Comparison of ENCODE assay signal across 24 mouse cellular contexts in genomic region chr7:80374280-80374679, GRCm38 (mm10). TPM values are rescaled to one million over a fixed set of nuclear protein-coding genes. Genes with fewer than 3 reads are reported as not detected.
DNase-seq lines count a peak whose midpoint lies in the region; ATAC-seq and TF ChIP-seq lines count a peak whose summit lies in the region.
"Had no signal": no experiment of that assay in that cellular context is flagged by ENCODE, and none has a peak within 500 bp of the region (broad histone marks: within the 10 kb centered on the region; RNA-seq: fewer than 3 reads in every experiment).

No protein-coding gene starts in this region.

- peak overlapping the region; percentile 29; the same call in 1 of the 2 replicates for H3K9ac ChIP-seq in intestine, embryonic 16.5 days (ENCODE audit: low read depth, low read length)
- no peak overlapping the region for H3K9ac ChIP-seq in intestine, embryonic 15.5 days
- H3K9ac ChIP-seq in kidney, embryonic 16.5 days (replicated peaks; ENCODE audit: low read length) = no peak overlapping the region
- H3K9ac ChIP-seq: forebrain, embryonic 12.5 days; hindbrain, embryonic 15.5 days; midbrain, embryonic 13.5 days had no signal

- no peak for ATAC-seq in intestine, embryonic 16.5 days
- ATAC-seq in intestine, embryonic 15.5 days = no peak
- no peak for ATAC-seq in kidney, embryonic 16.5 days (ENCODE audit: low FRiP score, low TSS enrichment)
- ATAC-seq: inflammation-experienced regulatory T-cells, adult 6 months; midbrain, embryonic 13.5 days; Patski had no signal

- no peak for TF ChIP-seq POLR2A in spleen, adult 2 months (IDR thresholded peaks at IDR 0.05; ENCODE audit: low read depth, low read length)
- TF ChIP-seq POLR2A in bone marrow, adult 2 months (IDR thresholded peaks at IDR 0.05; ENCODE audit: borderline replicate concordance, control insufficient read depth, low read depth, low read length) = no peak

- no peaks in the 10 kb centered on the region for H3K27me3 ChIP-seq in intestine, embryonic 16.5 days (replicated peaks; ENCODE audit: control insufficient read depth, insufficient read depth, low read length)
- no peaks in the 10 kb centered on the region for H3K27me3 ChIP-seq in intestine, embryonic 15.5 days (replicated peaks)
- no peaks in the 10 kb centered on the region for H3K27me3 ChIP-seq in spleen, adult 2 months (ENCODE audit: control insufficient read depth, insufficient read depth, low read length)
- no peaks in the 10 kb centered on the region for H3K27me3 ChIP-seq in kidney, embryonic 16.5 days (ENCODE audit: insufficient read depth, low read length)
- H3K27me3 ChIP-seq: hindbrain, embryonic 15.5 days; Patski had no signal

- no peaks in the 10 kb centered on the region for H3K9me3 ChIP-seq in intestine, embryonic 16.5 days (ENCODE audit: control insufficient read depth, low read length)
- H3K9me3 ChIP-seq in intestine, embryonic 15.5 days = no peaks in the 10 kb centered on the region
- no peaks in the 10 kb centered on the region for H3K9me3 ChIP-seq in kidney, embryonic 16.5 days (ENCODE audit: low read length)
- H3K9me3 ChIP-seq: forebrain, embryonic 12.5 days; G1E; hindbrain, embryonic 10.5 days; hindbrain, embryonic 15.5 days; midbrain, embryonic 13.5 days had no signal

- no peak overlapping the region for H3K4me3 ChIP-seq in intestine, embryonic 16.5 days (ENCODE audit: low read length)
- no peak overlapping the region for H3K4me3 ChIP-seq in intestine, embryonic 15.5 days (replicated peaks)
- H3K4me3 ChIP-seq in spleen, adult 2 months (ENCODE audit: extremely low read depth, insufficient read depth, insufficient read length) = no peak overlapping the region
- H3K4me3 ChIP-seq in bone marrow, adult 2 months (replicated peaks; ENCODE audit: control insufficient read depth, low read depth, low read length) = no peak overlapping the region
- H3K4me3 ChIP-seq in kidney, embryonic 16.5 days (ENCODE audit: low read length) = no peak overlapping the region
- H3K4me3 ChIP-seq: erythroblast, embryonic 14.5 days; forebrain, embryonic 12.5 days; hindbrain, embryonic 10.5 days; hindbrain, embryonic 15.5 days; midbrain, embryonic 13.5 days had no signal

- TF ChIP-seq CTCF in spleen, adult 2 months (IDR thresholded peaks at IDR 0.05; ENCODE audit: extremely low read depth, insufficient read depth, insufficient read length, insufficient replicate concordance) = no peak
- TF ChIP-seq CTCF in bone marrow, adult 2 months (IDR thresholded peaks at IDR 0.05; ENCODE audit: control insufficient read depth, insufficient read depth, low read length) = 0 out of 2 replicates have a peak, but pooled peaks have one; percentile 6

- H3K27ac ChIP-seq in intestine, embryonic 16.5 days (ENCODE audit: low read length) = no peak overlapping the region
- no peak overlapping the region for H3K27ac ChIP-seq in intestine, embryonic 15.5 days
- peak overlapping the region; percentile 60 for H3K27ac ChIP-seq in spleen, adult 2 months (ENCODE audit: insufficient read depth, low read length)
- peak overlapping the region; percentile 82 for H3K27ac ChIP-seq in bone marrow, adult 2 months (ENCODE audit: control insufficient read depth, insufficient read depth, low read depth, low read length, poor library complexity)
- H3K27ac ChIP-seq in kidney, embryonic 16.5 days (ENCODE audit: low read length) = no peak overlapping the region
- H3K27ac ChIP-seq: forebrain, embryonic 12.5 days; hindbrain, embryonic 10.5 days; hindbrain, embryonic 15.5 days; kidney, postnatal 0 days; midbrain, embryonic 13.5 days had no signal

- DNase-seq in spleen, adult 2 months (ENCODE audit: low read depth in 1 of 2, low spot score in 2 of 2) = no peak
- no peak for DNase-seq in spleen, postnatal 10 days (ENCODE audit: low spot score in 2 of 2)
- DNase-seq: adrenal gland, postnatal 25 days; cerebellum, adult 18-20 months; gastrocnemius, postnatal 10 days; heart, postnatal 10 days; kidney, adult 2 months; kidney, postnatal 4 days; lung, postnatal 36 days; right cerebral cortex, postnatal 25 days had no signal

- no peaks in the 10 kb centered on the region for H3K36me3 ChIP-seq in intestine, embryonic 16.5 days (ENCODE audit: control insufficient read depth, insufficient read depth, low read length)
- no peaks in the 10 kb centered on the region for H3K36me3 ChIP-seq in intestine, embryonic 15.5 days
- peaks cover 3% of the 10 kb centered on the region for H3K36me3 ChIP-seq in spleen, adult 2 months (ENCODE audit: control insufficient read depth, insufficient read depth, low read length)
- H3K36me3 ChIP-seq in kidney, embryonic 16.5 days (ENCODE audit: insufficient read depth, low read length) = 0 out of 2 replicates have a peak, but pooled peaks cover 3% of the 10 kb centered on the region
- H3K36me3 ChIP-seq: forebrain, embryonic 12.5 days; hindbrain, embryonic 10.5 days; hindbrain, embryonic 15.5 days; midbrain, embryonic 13.5 days had no signal

- no peak overlapping the region for H3K4me2 ChIP-seq in intestine, embryonic 16.5 days (ENCODE audit: low read depth, low read length)
- no peak overlapping the region for H3K4me2 ChIP-seq in intestine, embryonic 15.5 days (replicated peaks)
- no peak overlapping the region for H3K4me2 ChIP-seq in kidney, embryonic 16.5 days (replicated peaks; ENCODE audit: low read depth, low read length)
- H3K4me2 ChIP-seq: forebrain, embryonic 12.5 days; hindbrain, embryonic 15.5 days; liver, embryonic 11.5 days; midbrain, embryonic 13.5 days had no signal

- H3K4me1 ChIP-seq in intestine, embryonic 16.5 days (ENCODE audit: control insufficient read depth, insufficient read depth, low read length) = peaks cover 8% of the 10 kb centered on the region
- peaks cover 9% of the 10 kb centered on the region; the same call in 1 of the 2 replicates for H3K4me1 ChIP-seq in intestine, embryonic 15.5 days (replicated peaks)
- H3K4me1 ChIP-seq in spleen, adult 2 months (ENCODE audit: control insufficient read depth, insufficient read depth, insufficient read length) = peaks cover 17% of the 10 kb centered on the region; the same call in 1 of the 2 replicates
- H3K4me1 ChIP-seq in bone marrow, adult 2 months (ENCODE audit: control insufficient read depth, insufficient read depth, low read length) = peaks cover 10% of the 10 kb centered on the region
- H3K4me1 ChIP-seq in kidney, embryonic 16.5 days (ENCODE audit: insufficient read depth, low read length) = peaks cover 15% of the 10 kb centered on the region

- 52% methylated on average over 3 of the region's 3 CpGs for WGBS in intestine, embryonic 16.5 days
- WGBS in intestine, embryonic 15.5 days = 60% methylated on average over 3 of the region's 3 CpGs
- 48% methylated on average over 3 of the region's 3 CpGs for WGBS in spleen, adult 2 months
- 30% methylated on average over 3 of the region's 3 CpGs for WGBS in bone marrow, adult 2 months
- 60% methylated on average over 3 of the region's 3 CpGs for WGBS in kidney, embryonic 16.5 days

RNA-seq across cellular contexts. Expression of gene Man2a2, which starts 3.1 kb away (rescaled TPM):
- 8.0 and 10.0 TPM in 2 replicates for polyA plus RNA-seq in intestine, embryonic 16.5 days (2015; fragmentation: Nextera tagmentation; extraction: Ambion mirVana)
- 13.1 and 14.7 TPM in 2 replicates for polyA plus RNA-seq in intestine, embryonic 15.5 days (2015; fragmentation: Nextera tagmentation; extraction: Ambion mirVana)
- 98.3 and 115 TPM in 2 replicates for polyA plus RNA-seq in spleen, adult 2 months (2012; rRNA removed)
- 25.1 and 40.0 TPM in 2 replicates for polyA plus RNA-seq in bone marrow, adult 2 months (2011; ENCODE audit: insufficient read depth, insufficient read length, low replicate concordance, missing spikeins)
- polyA plus RNA-seq in kidney, embryonic 16.5 days (2015; fragmentation: Nextera tagmentation; extraction: Ambion mirVana) = 16.6 and 19.1 TPM in 2 replicates

RNA-seq across cellular contexts. Expression of gene Fes, which starts 13.5 kb away (rescaled TPM):
- polyA plus RNA-seq in intestine, embryonic 16.5 days (2015; fragmentation: Nextera tagmentation; extraction: Ambion mirVana) = 10.9 and 11.6 TPM in 2 replicates
- polyA plus RNA-seq in intestine, embryonic 15.5 days (2015; fragmentation: Nextera tagmentation; extraction: Ambion mirVana) = 11.2 and 11.5 TPM in 2 replicates
- polyA plus RNA-seq in spleen, adult 2 months (2012; rRNA removed) = 52.8 and 90.0 TPM in 2 replicates
- polyA plus RNA-seq in bone marrow, adult 2 months (2011; ENCODE audit: insufficient read depth, insufficient read length, low replicate concordance, missing spikeins) = 143 and 311 TPM in 2 replicates
- polyA plus RNA-seq in kidney, embryonic 16.5 days (2015; fragmentation: Nextera tagmentation; extraction: Ambion mirVana) = 16.8 and 18.3 TPM in 2 replicates

RNA-seq across cellular contexts. Expression of gene Furin, which starts 31.0 kb away (rescaled TPM):
- 7.8 and 9.7 TPM in 2 replicates for polyA plus RNA-seq in intestine, embryonic 16.5 days (2015; fragmentation: Nextera tagmentation; extraction: Ambion mirVana)
- 9.3 and 10.7 TPM in 2 replicates for polyA plus RNA-seq in intestine, embryonic 15.5 days (2015; fragmentation: Nextera tagmentation; extraction: Ambion mirVana)
- 35.7 and 48.6 TPM in 2 replicates for polyA plus RNA-seq in spleen, adult 2 months (2012; rRNA removed)
- 22.2 and 31.0 TPM in 2 replicates for polyA plus RNA-seq in bone marrow, adult 2 months (2011; ENCODE audit: insufficient read depth, insufficient read length, low replicate concordance, missing spikeins)
- 13.4 and 13.7 TPM in 2 replicates for polyA plus RNA-seq in kidney, embryonic 16.5 days (2015; fragmentation: Nextera tagmentation; extraction: Ambion mirVana)

RNA-seq across cellular contexts. Expression of gene Hddc3, which starts 31.4 kb away (rescaled TPM):
- 15.1 and 18.7 TPM in 2 replicates for polyA plus RNA-seq in intestine, embryonic 16.5 days (2015; fragmentation: Nextera tagmentation; extraction: Ambion mirVana)
- 14.7 and 15.4 TPM in 2 replicates for polyA plus RNA-seq in intestine, embryonic 15.5 days (2015; fragmentation: Nextera tagmentation; extraction: Ambion mirVana)
- polyA plus RNA-seq in spleen, adult 2 months (2012; rRNA removed) = 15.5 and 17.8 TPM in 2 replicates
- 5.0 and 16.2 TPM in 2 replicates for polyA plus RNA-seq in bone marrow, adult 2 months (2011; ENCODE audit: insufficient read depth, insufficient read length, low replicate concordance, missing spikeins)
- polyA plus RNA-seq in kidney, embryonic 16.5 days (2015; fragmentation: Nextera tagmentation; extraction: Ambion mirVana) = 22.6 and 23.8 TPM in 2 replicates

RNA-seq across cellular contexts. Expression of gene Unc45a, which starts 33.5 kb away (rescaled TPM):
- 35.0 and 38.5 TPM in 2 replicates for polyA plus RNA-seq in intestine, embryonic 16.5 days (2015; fragmentation: Nextera tagmentation; extraction: Ambion mirVana)
- 37.0 and 37.6 TPM in 2 replicates for polyA plus RNA-seq in intestine, embryonic 15.5 days (2015; fragmentation: Nextera tagmentation; extraction: Ambion mirVana)
- polyA plus RNA-seq in spleen, adult 2 months (2012; rRNA removed) = 53.7 and 61.8 TPM in 2 replicates
- polyA plus RNA-seq in bone marrow, adult 2 months (2011; ENCODE audit: insufficient read depth, insufficient read length, low replicate concordance, missing spikeins) = 10.8 and 43.9 TPM in 2 replicates
- polyA plus RNA-seq in kidney, embryonic 16.5 days (2015; fragmentation: Nextera tagmentation; extraction: Ambion mirVana) = 46.5 and 48.2 TPM in 2 replicates

Comparison
In these comparisons a context has a peak if more than half of its experiments do, and no peak if none do; other contexts are left out.
1. H3K27ac ChIP-seq: peak in spleen, adult 2 months (single experiment) and bone marrow, adult 2 months (single experiment); none in intestine, embryonic 16.5 days (single experiment), intestine, embryonic 15.5 days (single experiment) and kidney, embryonic 16.5 days (single experiment).